Mouse (Mus musculus) fat pad, adult 2 months (tissue): ENCODE measurements around the gene Nsmf.

Source experiments
- DNase-seq: peaks from one replicate; pipeline ENCODE4 v3.0.0-alpha.2; 2011; ENCODE audit warnings: low read depth, low spot score; ENCODE audit errors: extremely low read depth

Gene Nsmf

GRCm38 (mm10) chr2:25083697-25084096, 29.5 kb downstream of the Nsmf start:
- no peak for DNase-seq

GRCm38 (mm10) chr2:25085571-25085970, 31.4 kb downstream of the Nsmf start:
- DNase-seq = no peak

- DNase-seq = no peak
These were observed 33.7 kb downstream of the Nsmf start for GRCm38 (mm10) chr2:25087842-25088241.

GRCm38 (mm10) chr2:25088636-25089035, 34.5 kb downstream of the Nsmf start:
- no peak for DNase-seq

- DNase-seq = no peak
These were observed 40.6 kb downstream of the Nsmf start for GRCm38 (mm10) chr2:25094785-25095108.

GRCm38 (mm10) chr2:25095109-25095850, 41.1 kb downstream of the Nsmf start, which contains the start of gene Noxa1:
Gene Noxa1 (minus strand): TSS chr2:25095149.
- DNase-seq = no peak

GRCm38 (mm10) chr2:25098005-25098615, 44.0 kb downstream of the Nsmf start:
- no peak for DNase-seq

- DNase-seq = no peak
These were observed 44.8 kb downstream of the Nsmf start for GRCm38 (mm10) chr2:25098956-25099355.

- DNase-seq = no peak
These were observed 45.5 kb downstream of the Nsmf start for GRCm38 (mm10) chr2:25099703-25100102.

- DNase-seq = no peak
These were observed 50.0 kb downstream of the Nsmf start for GRCm38 (mm10) chr2:25104122-25104521.

GRCm38 (mm10) chr2:25106045-25106444, 51.9 kb downstream of the Nsmf start:
- DNase-seq = no peak

GRCm38 (mm10) chr2:25109487-25109886, 55.3 kb downstream of the Nsmf start:
- DNase-seq = no peak

GRCm38 (mm10) chr2:25110505-25111183, 56.5 kb downstream of the Nsmf start:
- no peak for DNase-seq

- DNase-seq = no peak
These were observed 57.1 kb downstream of the Nsmf start for GRCm38 (mm10) chr2:25111184-25111791.
